8 mouse cellular contexts compared by ENCODE assay signal in the genomic region with DNA sequence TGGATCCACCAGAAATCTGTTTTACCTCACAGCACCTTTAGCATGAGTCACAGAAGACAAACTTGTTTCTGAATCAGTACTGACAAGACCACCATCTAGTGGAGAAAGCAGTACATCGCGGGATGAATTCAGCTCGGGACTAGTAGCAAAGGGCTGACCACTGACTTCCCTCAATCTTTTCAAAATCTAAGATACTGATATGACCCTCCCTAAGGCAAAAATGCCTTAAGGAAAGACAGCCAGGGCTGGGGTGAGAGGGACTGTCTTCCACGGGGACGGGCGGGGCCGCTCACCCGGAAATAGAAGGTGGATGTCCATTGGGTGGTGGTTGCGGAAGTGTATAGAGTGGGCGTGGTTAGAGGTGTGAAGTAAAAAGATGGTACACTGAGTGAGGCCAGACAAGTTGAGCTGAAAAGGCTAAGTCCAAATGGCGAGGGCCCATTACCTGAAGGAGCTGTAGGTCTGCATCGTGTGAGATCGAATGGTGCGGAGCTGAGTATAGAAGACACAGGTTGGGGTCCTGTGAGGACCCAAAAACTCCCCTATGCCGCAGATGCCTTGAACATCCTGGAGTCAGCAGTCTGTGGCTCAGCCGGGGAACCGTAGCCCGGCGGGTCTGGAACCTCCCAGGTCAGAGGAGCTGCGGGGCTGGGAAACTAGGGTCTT. TPM values are rescaled to one million over a fixed set of nuclear protein-coding genes. Genes with fewer than 3 reads are reported as not detected.
DNase-seq lines count a peak whose midpoint lies in the region; ATAC-seq and TF ChIP-seq lines count a peak whose summit lies in the region.

A gene (plus strand): TSS at position 358 of the 666 bp plus-strand sequence.

- TF ChIP-seq CTCF in E14TG2a.4 (conservative IDR thresholded peaks at IDR 0.05; ENCODE audit: low read length): no peak; the same call in 1 of the 2 replicates
- peak; percentile 83 for TF ChIP-seq CTCF in stomach, postnatal 0 days (IDR thresholded peaks at IDR 0.05; ENCODE audit: low read depth)

- no peaks in the 10 kb centered on the region for H3K36me3 ChIP-seq in E14TG2a.4 (ENCODE audit: insufficient read depth, low read length)
- no peaks in the 10 kb centered on the region for H3K36me3 ChIP-seq in forebrain, embryonic 14.5 days (ENCODE audit: control insufficient read depth, insufficient read depth, low read length)
- H3K36me3 ChIP-seq in liver, embryonic 16.5 days (ENCODE audit: control insufficient read depth, insufficient read depth): no peaks in the 10 kb centered on the region
- no peaks in the 10 kb centered on the region for H3K36me3 ChIP-seq in neural tube, embryonic 12.5 days
- no peaks in the 10 kb centered on the region for H3K36me3 ChIP-seq in stomach, postnatal 0 days (ENCODE audit: control insufficient read depth, insufficient read depth, low read length)

- peak within 1 kb of the TSS; percentile 72 for H3K4me3 ChIP-seq in E14TG2a.4 (replicated peaks; ENCODE audit: low read length)
- peak within 1 kb of the TSS; percentile 38 for H3K4me3 ChIP-seq in forebrain, embryonic 14.5 days (ENCODE audit: low read depth, low read length)
- H3K4me3 ChIP-seq in liver, embryonic 16.5 days (ENCODE audit: low read depth, low read length): peak within 1 kb of the TSS; percentile 57
- peak within 1 kb of the TSS; percentile 37 for H3K4me3 ChIP-seq in neural tube, embryonic 12.5 days
- peak within 1 kb of the TSS; percentile 52 for H3K4me3 ChIP-seq in stomach, postnatal 0 days (ENCODE audit: low read depth, low read length)

- H3K4me2 ChIP-seq in forebrain, embryonic 14.5 days (ENCODE audit: low read length): peak within 1 kb of the TSS; percentile 59
- peak within 1 kb of the TSS; percentile 66 for H3K4me2 ChIP-seq in liver, embryonic 16.5 days (ENCODE audit: low read depth, low read length)
- H3K4me2 ChIP-seq in neural tube, embryonic 12.5 days (replicated peaks): peak within 1 kb of the TSS; percentile 64
- peak within 1 kb of the TSS; percentile 87 for H3K4me2 ChIP-seq in stomach, postnatal 0 days (replicated peaks; ENCODE audit: low read depth)

- H3K27ac ChIP-seq in forebrain, embryonic 14.5 days (ENCODE audit: low read depth, low read length): no peak within 1 kb of the TSS
- no peak within 1 kb of the TSS for H3K27ac ChIP-seq in liver, embryonic 16.5 days (ENCODE audit: low read length)
- no peak within 1 kb of the TSS for H3K27ac ChIP-seq in neural tube, embryonic 12.5 days
- no peak within 1 kb of the TSS; the same call in 1 of the 2 replicates for H3K27ac ChIP-seq in stomach, postnatal 0 days (replicated peaks)

- TF ChIP-seq EP300 in stomach, postnatal 0 days (optimal IDR thresholded peaks at IDR 0.05): no peak

- H3K27me3 ChIP-seq in E14TG2a.4 (ENCODE audit: insufficient read depth, low read length): peaks cover 9% of the 10 kb centered on the region; the same call in 1 of the 2 replicates
- no peaks in the 10 kb centered on the region for H3K27me3 ChIP-seq in forebrain, embryonic 14.5 days (replicated peaks; ENCODE audit: control insufficient read depth, insufficient read depth, low read length)
- H3K27me3 ChIP-seq in liver, embryonic 16.5 days (ENCODE audit: control insufficient read depth, insufficient read depth, low read depth, low read length): no peaks in the 10 kb centered on the region
- H3K27me3 ChIP-seq in neural tube, embryonic 12.5 days (replicated peaks): no peaks in the 10 kb centered on the region
- no peaks in the 10 kb centered on the region for H3K27me3 ChIP-seq in stomach, postnatal 0 days (ENCODE audit: control insufficient read depth, insufficient read depth, low read length)

- 8% methylated on average over 20 of the region's 20 CpGs for WGBS in forebrain, embryonic 14.5 days
- 2% methylated on average over 20 of the region's 20 CpGs for WGBS in liver, embryonic 16.5 days (ENCODE audit: insufficient replicate concordance)
- 4% methylated on average over 20 of the region's 20 CpGs for WGBS in neural tube, embryonic 12.5 days
- 5% methylated on average over 20 of the region's 20 CpGs for WGBS in stomach, postnatal 0 days

- H3K4me1 ChIP-seq in E14TG2a.4 (replicated peaks; ENCODE audit: low read depth, low read length): no peaks in the 10 kb centered on the region; the same call in 1 of the 2 replicates
- no peaks in the 10 kb centered on the region for H3K4me1 ChIP-seq in forebrain, embryonic 14.5 days (ENCODE audit: control insufficient read depth, insufficient read depth, low read length)
- no peaks in the 10 kb centered on the region for H3K4me1 ChIP-seq in liver, embryonic 16.5 days (ENCODE audit: control insufficient read depth, low read depth, low read length)
- no peaks in the 10 kb centered on the region for H3K4me1 ChIP-seq in neural tube, embryonic 12.5 days
- no peaks in the 10 kb centered on the region for H3K4me1 ChIP-seq in stomach, postnatal 0 days (replicated peaks; ENCODE audit: control insufficient read depth, insufficient read depth)

- intact Hi-C loops in heart, postnatal 10 days (cut with DNase I): loop anchor here (5.0 kb wide), 1 partner anchor 111 kb away; no protein-coding TSS in a partner anchor

- ATAC-seq in forebrain, embryonic 14.5 days: peak; percentile 99
- peak; percentile 98 for ATAC-seq in liver, embryonic 16.5 days (ENCODE audit: low read depth)
- peak; percentile 98 for ATAC-seq in neural tube, embryonic 12.5 days (ENCODE audit: low FRiP score, low read depth)
- ATAC-seq in stomach, postnatal 0 days (ENCODE audit: low FRiP score, low TSS enrichment): peak; percentile 100

- DNase-seq in cerebellum, adult 11 months: peak; percentile 24
- DNase-seq in forebrain, embryonic 14.5 days (ENCODE audit: low spot score): peak; percentile 71
- peak; percentile 65 to 67 for DNase-seq in heart, postnatal 10 days
- DNase-seq in kidney, postnatal 4 days: peak; percentile 74 to 81
- DNase-seq in stomach, postnatal 0 days (ENCODE audit: low spot score): peak; percentile 80

- peak within 1 kb of the TSS; percentile 54 for H3K9ac ChIP-seq in forebrain, embryonic 14.5 days (ENCODE audit: low read length)
- H3K9ac ChIP-seq in liver, embryonic 16.5 days (ENCODE audit: low read depth, low read length): no peak within 1 kb of the TSS
- peak within 1 kb of the TSS; percentile 8; the same call in 1 of the 2 replicates for H3K9ac ChIP-seq in neural tube, embryonic 12.5 days
- H3K9ac ChIP-seq in stomach, postnatal 0 days (ENCODE audit: low read length): peak within 1 kb of the TSS; percentile 64

- no peaks in the 10 kb centered on the region for H3K9me3 ChIP-seq in E14TG2a.4 (ENCODE audit: low read length)
- no peaks in the 10 kb centered on the region for H3K9me3 ChIP-seq in forebrain, embryonic 14.5 days (replicated peaks; ENCODE audit: control insufficient read depth, low read length)
- H3K9me3 ChIP-seq in liver, embryonic 16.5 days (replicated peaks; ENCODE audit: control insufficient read depth, low read length): no peaks in the 10 kb centered on the region
- no peaks in the 10 kb centered on the region for H3K9me3 ChIP-seq in neural tube, embryonic 12.5 days
- H3K9me3 ChIP-seq in stomach, postnatal 0 days (ENCODE audit: control insufficient read depth, low read length): no peaks in the 10 kb centered on the region

RNA-seq across cellular contexts. Expression of the gene that starts here (rescaled TPM):
- polyA plus RNA-seq in forebrain, embryonic 14.5 days (2014; fragmentation: Nextera tagmentation; extraction: Ambion mirVana): 4.6 and 6.1 TPM in 2 replicates
- total RNA-seq in heart, postnatal 10 days (2021): 1 to 10 TPM in 1 of 2 experiments, under 1 TPM in 1; 0.98 to 1.0 TPM
- polyA plus RNA-seq in liver, embryonic 16.5 days (2015; fragmentation: Nextera tagmentation; extraction: Ambion mirVana): 0.50 and 0.54 TPM in 2 replicates
- polyA plus RNA-seq in neural tube, embryonic 12.5 days (2016; fragmentation: Nextera tagmentation; extraction: Ambion mirVana): 2.7 and 3.2 TPM in 2 replicates
- 2.0 and 2.2 TPM in 2 replicates for polyA plus RNA-seq in stomach, postnatal 0 days (2015; fragmentation: Nextera tagmentation; extraction: Ambion mirVana)

Comparison
In these comparisons a context has a peak if more than half of its experiments do, and no peak if none do; other contexts are left out.
1. Peak in ATAC-seq, H3K4me3 ChIP-seq and H3K4me2 ChIP-seq in liver, embryonic 16.5 days; RNA of the gene not detected or under 1 TPM.
2. DNase-seq: peak in every context shown above with its lines; median percentile 80 in stomach, postnatal 0 days; 78 in kidney, postnatal 4 days; 71 in forebrain, embryonic 14.5 days; 66 in heart, postnatal 10 days; 24 in cerebellum, adult 11 months.